Mouse (Mus musculus) heart, adult 18-20 months (tissue): ENCODE results near the gene Mex3b. TPM values are rescaled to one million over a fixed set of nuclear protein-coding genes. Genes with fewer than 3 reads are reported as not detected.

ENCODE experiments used
- total RNA-seq, 2 experiments: library from RNA; stranded (reverse); gene quantifications; 2 replicates each; pipeline ENCODE4 v1.2.3; 2021

The Mex3b gene
- total RNA-seq, 2 experiments from 2014 or later: 1.2 to 1.3 TPM

Other genes starting within 250 kb of the Mex3b start
- gene Saxo2, start 218.8 kb upstream of the Mex3b start, total RNA-seq: 1 to 10 TPM; 1.1 to 3.0 TPM
- 10 to 100 TPM in 1 of 2 experiments, 1 to 10 TPM in 1; 8.6 to 10.6 TPM for gene Efl1, start 218.7 kb upstream of the Mex3b start, total RNA-seq